Mouse (Mus musculus): ENCODE data around the gene Hist1h2bf.

Gene Hist1h2bf

DNA sequence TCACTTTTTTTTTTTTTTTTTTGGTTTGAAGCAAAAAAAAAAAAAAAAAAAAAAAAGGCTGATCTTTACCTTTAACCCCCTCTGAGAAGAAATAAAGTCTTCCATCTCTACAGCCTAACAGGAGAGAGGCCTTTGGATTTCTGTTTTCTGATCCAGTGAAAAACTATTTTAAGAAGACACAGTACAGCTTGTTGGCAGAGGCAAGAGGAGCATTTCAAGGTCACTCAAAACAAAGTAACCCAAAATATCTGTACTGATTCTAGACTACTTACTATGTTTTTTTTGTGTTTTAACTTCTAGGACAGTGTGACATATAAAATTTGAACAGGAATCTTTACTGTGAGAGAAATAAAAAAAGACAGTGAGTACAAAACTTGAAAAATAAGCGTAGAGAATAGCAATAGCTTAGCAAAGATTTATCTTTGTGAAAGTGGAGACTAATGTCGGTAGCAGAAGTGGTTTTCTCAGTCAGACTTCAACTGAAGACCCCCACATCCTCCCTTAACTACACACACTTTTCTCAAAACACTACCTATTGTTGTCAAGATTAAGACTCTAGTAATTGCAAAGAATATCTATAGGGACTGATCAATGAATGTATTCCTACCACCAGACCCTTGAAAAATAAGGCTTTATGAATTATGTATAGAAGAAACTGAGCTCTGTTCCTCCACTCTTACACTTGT lies 44.4 kb downstream of the Hist1h2bf start:
- DNase-seq (ENCODE audit: low spot score in 2 of 2), result no peak

DNA sequence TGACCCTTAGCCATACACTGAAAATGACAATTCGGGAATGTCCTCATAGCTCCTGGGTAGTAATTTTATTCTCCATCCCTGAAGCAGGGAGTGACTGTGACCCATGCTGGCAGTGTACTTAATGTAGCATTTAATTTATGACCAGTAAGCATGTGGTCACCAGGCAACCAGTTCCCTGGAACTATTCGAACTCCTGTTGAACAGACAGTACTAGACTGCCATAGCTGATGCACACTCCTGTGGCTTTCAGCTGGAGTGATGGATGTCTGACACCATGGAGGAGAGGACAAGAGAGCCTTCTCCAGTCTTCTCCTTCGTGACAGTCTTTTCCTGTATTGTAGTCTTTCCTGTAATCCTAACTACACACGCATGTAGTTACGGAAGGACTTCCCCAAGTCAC lies 45.0 kb downstream of the Hist1h2bf start:
- no peak for DNase-seq (ENCODE audit: low spot score in 2 of 2)

DNA sequence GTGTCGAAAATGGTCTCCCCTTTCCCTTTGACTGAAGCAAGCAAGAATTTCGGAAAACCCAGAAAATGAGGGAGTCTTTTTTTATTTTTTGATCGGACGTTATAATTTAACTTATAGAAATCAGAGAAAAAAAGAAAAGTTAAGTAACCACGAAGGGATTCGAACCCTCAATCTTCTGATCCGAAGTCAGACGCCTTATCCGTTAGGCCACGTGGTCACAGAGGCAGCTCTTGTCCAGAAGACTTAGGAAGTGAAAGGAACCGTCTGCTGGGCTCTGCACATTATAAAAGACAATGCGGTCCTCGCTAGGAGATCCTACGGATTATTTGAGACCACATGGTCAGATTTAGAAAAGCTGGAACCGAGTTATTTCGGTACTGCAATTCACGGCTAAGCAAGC lies 47.7 kb downstream of the Hist1h2bf start:
- peak; percentile 85 to 96 for DNase-seq (ENCODE audit: low spot score in 2 of 2)

DNA sequence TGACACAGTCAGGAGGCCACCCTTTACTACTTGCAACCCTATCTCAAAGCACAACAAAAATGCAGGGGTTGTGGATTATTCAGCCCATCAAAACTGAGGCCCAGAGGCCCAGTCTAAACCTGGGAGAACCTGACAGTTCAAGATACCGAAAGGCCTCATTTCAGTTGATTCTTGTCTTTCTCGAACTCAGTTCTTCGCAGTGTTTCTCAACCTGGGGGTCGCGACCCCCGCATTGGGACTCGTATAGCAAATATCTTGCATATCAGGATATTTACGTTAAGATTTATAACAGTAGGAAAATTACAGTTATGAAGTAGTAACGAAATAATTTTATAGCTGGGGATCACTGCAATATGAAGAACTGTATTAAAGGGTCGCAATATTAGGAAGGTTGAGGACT lies 48.1 kb downstream of the Hist1h2bf start:
- no peak for DNase-seq (ENCODE audit: low spot score in 2 of 2)

DNA sequence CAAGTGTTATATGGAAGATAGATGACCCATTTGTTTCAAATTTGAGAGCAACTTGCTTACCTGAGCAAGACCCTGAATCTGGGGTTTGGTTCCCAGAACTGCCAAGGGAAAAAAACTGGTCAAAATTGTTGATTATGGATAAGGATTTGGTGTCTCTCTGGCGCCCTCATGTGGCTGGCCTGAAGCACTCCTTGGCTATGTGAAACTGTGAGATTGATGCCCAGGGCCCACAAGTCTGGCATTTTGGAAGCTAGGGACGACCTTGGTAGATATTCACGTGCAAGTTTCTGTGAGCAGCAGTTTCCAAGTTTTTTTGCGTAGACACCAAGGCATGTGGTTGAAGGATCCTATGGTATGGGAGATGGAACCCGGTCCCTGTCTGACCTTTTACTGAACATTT lies 49.3 kb downstream of the Hist1h2bf start:
- DNase-seq (ENCODE audit: low spot score in 2 of 2), result peak in 1 of 2 experiments; percentile 50

DNA sequence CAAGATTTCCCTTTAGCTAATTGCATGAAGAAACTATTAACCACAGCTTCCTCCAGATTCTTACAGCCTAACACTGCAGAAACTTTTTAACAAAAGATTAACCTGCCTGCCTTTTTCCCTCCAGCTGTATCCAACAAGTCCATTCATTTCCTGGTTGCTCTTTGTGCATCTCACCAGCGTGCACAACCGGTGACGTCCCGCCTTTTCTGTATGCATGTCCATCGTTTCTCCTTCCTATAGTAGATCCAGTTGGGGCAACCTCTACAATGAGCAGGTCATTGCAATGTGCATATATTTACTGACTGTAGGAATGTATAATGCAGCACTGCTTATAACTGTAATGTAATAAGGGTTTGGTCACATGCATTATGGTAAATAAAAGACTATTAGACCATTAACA lies 50.0 kb downstream of the Hist1h2bf start:
- DNase-seq (ENCODE audit: low spot score in 2 of 2), result no peak

All from frontal cortex, postnatal 14 days (tissue).